Mouse (Mus musculus) left cerebral cortex, adult 18-20 months (tissue): Measurements from ENCODE around the gene Cnnm2. TPM values are rescaled to one million over a fixed set of nuclear protein-coding genes. Genes with fewer than 3 reads are reported as not detected.
A peak's percentile ranks its signal among the peaks of the same experiment; 100 is the strongest.

Source experiments
- DNase-seq, 2 experiments: peaks; one replicate each; pipeline ENCODE4 v3.0.0; 2021 to 2022; ENCODE audit warnings: low spot score in 2 of 2, mixed read lengths in 1 of 2
- total RNA-seq, 2 experiments: library from RNA; stranded (reverse); gene quantifications; 2 replicates each; pipeline ENCODE4 v1.2.3; 2021

Gene Cnnm2
- total RNA-seq, 2 experiments from 2014 or later, result 32.6 to 34.2 TPM

DNA sequence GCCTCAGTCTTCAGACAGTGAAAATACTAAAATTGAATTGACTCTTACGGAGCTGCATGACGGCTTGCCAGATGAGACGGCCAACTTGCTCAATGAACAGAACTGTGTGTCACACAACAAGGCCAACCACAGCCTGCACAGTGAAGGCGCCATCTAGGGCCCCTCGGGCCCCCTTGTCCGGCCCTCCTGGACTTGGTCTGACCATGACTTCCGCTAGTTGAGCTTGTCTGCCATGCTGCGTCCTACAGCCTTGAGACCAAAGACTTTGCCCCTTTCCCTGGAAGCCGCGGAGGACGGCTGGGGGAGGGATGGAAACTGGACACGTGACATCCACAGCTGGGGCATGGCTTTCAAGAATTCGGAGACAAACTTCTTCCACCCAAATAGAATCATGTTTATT, 116.5 kb downstream of the Cnnm2 start:
- DNase-seq, result no peak

DNA sequence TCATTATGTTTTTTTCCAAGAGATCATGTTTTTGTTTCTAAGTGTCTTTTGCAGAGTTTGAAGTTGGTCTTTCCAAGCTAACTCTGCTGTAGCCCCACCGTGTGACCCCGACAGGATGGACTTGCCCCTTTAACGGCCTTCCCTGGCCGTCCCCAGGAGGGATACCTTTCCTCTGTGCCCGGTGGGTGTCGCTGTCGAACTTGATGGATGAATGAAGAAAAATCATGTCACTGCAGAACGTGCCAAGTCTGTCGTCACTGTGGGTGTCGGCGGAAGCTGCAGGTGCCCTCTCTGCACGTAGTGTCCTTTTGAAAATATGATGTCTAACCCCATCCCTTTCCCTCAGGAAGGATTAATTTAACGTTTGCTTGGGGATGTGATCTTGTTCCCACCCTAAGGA, 117.0 kb downstream of the Cnnm2 start:
- peak; percentile 60 to 66 for DNase-seq

DNA sequence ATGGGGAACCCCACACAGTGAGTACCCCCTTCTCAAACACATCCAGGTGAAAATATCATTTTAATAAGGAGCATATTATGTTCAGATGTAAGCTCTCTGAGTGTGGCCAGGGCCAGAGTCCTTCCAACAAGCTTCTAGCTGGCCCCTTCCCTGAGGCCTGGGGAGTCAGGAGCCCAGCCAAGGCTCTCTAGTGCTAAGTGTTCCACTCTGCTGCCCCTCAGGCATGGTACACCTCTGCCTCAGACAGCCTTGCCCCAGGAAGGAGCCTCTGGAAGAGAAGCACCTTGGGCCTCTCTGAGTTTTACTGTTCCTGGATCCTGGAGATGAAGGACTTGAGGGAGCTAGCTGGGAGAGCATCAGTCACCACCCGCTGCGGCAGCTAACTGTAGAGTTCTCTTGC, 118.5 kb downstream of the Cnnm2 start:
- DNase-seq, result no peak

DNA sequence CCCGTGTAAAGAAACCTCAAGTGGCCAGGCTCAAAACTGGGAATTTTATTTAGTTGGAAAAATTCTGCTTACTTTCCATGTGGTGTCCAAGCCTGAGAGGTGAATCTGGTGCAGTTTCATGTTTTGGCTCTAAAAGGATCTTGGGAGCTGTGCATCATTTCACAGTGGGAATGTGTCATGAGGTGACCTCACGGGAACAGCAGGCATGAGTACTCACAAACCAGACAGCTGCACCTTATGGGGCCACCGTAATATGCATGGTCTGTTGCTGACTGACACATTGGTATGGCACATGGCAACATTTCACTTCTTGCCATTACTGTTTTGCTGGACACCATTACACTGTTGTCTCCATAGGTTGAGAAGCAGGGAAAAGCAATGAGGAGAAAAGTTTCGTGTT, 124.0 kb downstream of the Cnnm2 start:
- no peak for DNase-seq

DNA sequence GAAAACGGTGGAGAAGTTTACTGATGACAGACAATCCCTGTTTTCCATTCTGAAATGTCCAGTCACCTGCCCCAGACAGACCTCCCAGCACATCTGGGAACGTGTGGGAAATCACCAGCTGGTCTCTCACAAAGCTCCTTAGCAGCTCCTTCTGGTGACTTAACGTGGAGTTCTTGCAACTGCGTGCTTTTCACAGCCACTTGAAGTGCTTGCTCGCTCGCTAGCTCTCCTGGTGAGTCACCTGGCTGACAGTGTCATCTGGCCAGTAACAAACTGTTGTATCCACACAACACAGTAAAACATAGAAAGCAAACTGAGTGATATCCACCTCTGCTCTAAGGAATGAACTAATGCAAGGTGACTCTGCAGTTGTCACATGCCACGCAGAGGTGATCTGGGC, 125.4 kb downstream of the Cnnm2 start:
- DNase-seq, result no peak

DNA sequence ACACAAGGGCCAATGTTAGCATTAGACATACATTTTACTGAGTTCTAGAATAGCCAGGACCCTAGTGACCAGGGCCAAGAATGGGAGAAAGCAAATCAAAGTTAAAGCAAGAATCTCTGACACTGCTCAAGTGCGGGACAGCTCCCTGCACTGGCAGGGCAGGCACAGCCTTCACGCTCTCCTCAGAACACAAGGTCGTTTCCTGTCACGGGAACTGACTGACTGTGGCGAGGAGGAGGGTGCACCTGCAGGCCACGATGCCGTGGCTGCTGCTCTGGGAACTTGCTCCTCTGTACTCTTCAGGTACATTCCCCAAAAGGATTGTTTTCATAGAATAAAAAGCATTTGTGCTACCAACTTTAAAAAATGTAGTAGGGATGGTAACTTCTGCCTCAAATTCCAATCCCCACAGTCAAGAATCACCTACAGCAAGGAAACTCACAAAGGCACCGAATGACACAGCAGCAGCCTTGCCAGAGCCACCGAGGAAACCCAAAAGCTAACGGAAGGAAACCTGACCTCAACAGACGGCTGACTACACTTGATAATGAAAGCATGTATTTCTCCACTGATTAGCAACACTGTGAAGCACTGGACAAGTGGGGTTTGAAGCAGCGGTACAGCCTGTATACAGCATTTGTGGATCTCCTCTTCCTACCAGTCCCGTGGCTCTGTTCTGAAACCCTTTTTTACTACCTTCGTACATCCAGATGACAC, 126.6 kb downstream of the Cnnm2 start:
- DNase-seq, result no peak

DNA sequence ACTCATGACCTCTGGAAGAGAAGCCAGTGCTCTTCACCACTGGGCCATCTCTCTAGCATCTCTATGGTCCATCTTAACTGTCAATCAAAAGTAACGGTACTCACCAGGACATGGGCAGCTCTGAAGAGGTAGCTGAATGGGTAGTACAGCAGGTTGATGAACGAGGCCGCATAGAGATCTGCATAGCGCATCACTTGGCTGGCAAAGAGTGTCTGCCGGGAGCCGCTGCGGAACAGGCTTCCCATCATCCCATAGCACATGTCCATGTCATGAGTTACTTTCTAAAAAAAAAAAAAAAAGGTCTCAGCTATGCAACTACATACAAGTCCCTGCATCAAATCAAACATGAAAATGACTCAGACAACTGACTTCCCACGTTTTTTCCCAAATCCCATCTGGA, 128.3 kb downstream of the Cnnm2 start:
- no peak for DNase-seq

DNA sequence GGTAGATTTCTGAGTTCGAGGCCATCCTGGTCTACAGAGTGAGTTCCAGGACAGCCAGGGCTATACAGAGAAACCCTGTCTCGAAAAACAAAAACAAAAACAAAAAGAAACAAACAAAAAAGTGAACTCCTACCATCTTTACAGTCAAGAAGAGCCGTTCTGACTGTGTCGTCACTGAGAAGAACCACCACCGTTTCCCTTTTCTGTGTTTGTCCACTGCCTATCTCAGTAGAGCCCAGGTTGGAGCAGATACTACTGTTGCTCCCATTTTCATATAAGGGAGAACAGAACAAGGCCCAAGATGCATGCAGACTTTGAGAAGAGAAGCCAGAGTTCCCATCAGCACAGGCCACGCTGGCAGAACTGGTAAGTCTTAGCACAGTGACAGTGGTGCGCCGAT, 129.3 kb downstream of the Cnnm2 start:
- DNase-seq, result no peak

DNA sequence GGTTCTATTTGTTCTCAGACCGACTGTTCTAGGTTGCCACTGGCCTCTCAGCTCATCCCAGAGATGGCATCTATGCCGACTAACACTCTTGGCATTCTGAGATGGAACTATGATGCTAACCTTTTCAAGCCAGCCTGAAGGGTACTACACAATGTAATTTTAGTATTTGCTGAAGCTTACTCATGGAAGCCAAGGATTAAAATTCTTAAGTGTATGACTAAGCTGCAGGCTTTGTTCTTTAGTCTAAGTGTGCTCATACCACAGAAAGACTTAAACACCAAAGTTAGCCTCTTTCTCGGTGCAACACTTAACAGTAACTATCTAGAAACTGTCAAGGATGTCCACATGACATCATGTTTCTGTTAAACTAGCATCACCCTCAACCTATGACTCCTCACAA, 131.5 kb downstream of the Cnnm2 start:
- DNase-seq, result no peak

DNA sequence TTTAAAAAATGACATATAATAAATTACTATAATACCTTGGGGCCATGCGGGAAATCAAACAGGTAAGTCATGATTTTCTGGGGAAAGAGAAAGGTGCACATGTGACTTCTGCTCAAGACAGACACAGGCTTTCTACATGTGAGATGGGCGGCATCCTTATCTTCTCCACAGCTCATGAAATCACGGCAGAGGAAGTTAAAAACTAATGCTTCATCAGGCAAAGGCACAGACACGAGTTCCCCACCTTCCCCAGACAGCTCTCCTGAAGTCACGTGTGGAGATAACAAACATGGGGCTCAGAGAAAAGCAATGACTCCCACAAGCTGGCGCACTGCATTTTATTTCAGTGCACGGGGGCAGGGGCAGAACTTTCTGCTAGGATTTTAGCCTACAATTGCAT, 132.1 kb downstream of the Cnnm2 start:
- DNase-seq, result no peak

DNA sequence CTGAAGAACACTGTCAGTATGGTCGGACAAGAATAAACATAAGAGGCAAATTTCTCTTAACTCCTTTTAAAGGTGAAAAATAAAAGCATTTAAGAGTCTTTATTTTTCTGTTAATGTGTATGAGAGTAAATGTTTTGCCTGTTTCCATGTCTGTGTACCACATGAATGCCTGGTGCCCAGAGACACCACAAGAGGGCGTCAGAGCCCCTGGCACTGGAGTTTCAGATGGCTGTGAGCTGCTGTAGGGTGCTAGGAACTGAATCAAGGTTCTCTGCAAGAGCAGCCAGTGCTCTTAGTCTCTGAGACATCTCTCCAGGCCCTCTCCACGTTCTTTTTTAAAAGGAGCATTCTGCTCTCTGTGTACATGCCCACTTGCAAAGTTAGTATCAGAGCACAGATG, 135.7 kb downstream of the Cnnm2 start:
- no peak for DNase-seq

DNA sequence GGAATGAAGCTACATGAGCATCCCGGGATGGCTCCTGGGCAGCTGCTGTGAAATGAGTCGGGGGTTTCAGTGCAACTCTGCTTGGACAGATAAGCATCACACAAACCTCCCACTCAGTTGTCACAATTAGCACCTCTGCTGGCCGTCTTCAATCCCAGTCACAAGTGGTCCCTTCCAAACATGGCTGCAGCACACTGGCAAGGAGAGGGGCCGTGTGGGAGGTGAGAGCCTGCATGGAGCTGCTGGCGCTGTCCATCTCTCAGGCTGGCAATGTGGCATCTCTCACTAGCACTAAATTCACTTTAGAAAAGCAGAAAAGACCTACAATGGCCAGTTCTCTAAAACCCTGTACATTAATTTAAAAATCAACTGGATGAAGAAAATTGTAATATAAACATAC, 136.8 kb downstream of the Cnnm2 start:
- DNase-seq, result peak; percentile 46 to 65

DNA sequence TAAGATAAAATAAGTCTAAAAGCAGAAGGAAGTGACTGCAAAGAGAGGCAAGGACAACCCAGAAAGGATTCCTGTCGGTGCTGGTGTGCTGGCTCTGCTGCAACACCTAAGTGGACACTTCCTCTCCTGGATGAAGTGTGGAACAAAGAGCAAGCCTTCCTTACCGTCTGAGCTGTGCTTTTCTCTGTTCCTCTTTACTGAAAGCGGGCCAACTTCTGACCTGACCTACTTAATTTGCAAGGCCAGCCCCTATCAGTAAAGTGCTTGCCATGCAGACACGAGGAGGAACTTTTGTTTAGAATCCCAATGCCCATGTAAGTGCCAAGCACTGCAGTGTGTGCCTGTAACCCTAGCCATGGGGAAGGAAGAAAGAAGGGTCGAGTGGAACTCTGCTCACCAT, 137.9 kb downstream of the Cnnm2 start:
- no peak for DNase-seq

DNA sequence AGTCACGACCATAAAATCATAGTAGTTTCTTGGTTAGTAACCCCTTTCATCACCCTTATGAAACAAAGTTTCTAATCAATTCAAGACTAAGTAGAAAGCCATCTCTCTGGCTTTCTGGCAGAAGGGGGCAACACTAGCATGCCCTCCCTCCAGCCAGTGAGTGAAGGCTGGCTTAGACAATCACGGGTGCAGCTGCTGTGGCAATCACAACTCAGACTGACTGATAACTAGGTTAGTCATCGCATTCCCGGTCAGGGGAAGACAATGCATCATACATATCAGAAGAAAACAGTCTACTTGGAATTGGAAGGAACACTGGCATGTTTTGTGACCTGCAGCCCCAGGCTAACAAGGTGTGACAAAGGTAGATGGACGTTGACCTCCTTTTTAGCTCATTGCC, 138.5 kb downstream of the Cnnm2 start:
- no peak for DNase-seq

DNA sequence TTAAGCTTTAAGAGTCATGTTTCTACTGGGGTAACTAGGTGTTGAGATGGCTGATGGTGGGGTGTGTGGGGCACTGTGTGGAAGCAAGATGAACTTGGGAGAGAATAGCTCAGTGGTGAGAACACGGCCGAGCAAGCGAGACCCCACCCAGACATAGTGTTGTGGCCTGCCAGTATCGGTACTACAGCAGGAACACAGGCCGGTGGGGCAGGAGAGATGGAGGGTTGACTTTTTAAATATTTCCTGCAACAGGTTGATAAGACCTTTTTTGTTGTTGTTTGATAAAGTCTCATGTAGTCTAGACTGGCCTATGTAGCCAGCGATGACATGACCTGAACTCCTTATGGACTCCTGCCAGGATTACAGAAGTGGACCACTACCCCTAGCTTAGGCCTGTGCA, 139.4 kb downstream of the Cnnm2 start:
- no peak for DNase-seq

DNA sequence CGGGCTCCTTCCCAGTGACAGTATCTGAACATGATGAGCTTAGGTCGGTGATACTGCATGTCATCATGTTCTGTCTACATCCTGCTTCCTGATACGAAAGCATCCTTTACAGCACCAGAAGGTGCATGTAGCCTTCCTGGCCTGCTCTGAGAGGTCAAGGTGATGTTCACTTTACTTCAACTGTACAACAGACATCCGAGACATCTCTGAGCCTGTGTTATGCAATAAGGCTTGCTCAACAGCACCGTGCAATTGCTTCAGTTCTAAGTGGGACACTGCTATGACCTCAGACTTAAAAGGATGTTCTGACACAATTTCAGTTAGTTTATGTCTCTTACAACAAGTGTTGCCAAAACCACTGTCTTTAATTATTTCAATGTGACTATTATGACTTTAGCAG, 139.9 kb downstream of the Cnnm2 start:
- DNase-seq, result no peak

DNA sequence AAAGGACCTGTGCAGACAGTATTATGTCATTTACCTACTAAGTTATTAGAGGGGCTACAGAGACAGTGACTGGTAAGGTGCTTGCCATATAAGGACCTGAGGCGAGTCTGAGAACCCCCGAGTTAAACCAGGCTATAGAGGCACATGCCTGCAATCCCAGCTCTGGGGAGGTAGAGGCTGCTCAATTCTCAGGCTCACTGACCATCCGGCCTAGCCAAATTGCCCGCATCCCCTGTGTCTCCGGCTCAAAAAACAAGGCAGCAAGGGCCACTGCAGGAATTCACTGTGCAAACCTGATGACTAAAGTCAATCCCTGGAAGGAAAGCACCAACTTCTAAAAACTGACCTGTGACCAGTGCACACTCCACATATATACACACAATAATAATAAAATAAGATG, 142.0 kb downstream of the Cnnm2 start:
- no peak for DNase-seq

DNA sequence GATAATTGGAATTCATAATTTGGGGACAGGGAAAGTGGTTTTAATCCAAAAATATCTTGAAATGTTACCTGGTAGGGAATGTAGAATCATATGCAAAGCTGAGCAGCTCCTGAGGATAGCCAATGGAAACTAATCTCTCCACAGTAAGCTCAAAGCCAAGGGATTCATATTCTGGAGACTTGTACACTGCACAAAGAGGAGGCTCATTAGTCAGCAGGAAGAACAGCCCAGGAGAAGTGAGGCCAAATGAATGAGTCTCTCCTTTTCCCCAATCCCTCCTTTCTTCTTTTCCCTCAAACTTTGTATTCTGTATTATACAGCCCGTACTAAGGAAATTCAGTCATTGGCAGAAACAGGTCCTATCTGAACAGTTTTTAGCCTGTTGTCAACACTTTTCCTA, 143.5 kb downstream of the Cnnm2 start:
- no peak for DNase-seq

DNA sequence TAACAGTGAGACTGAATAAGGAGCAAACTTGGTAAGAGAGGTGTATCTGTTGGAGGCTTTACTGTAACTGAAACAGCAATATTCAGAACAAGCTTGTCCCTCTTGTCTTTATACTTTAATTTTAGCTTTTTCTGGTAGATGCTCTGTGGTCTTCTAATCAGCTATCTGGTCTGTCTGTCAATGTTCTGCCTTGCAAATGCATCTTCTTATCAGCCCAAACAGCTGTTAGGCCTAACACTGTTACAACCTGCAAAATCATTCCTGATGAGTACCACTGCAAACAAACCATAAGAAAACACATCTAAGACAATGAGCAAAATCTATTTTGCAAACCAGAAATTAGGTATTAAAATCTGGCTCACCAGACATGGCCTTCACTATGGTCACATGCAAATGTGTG, 144.0 kb downstream of the Cnnm2 start:
- DNase-seq, result no peak

DNA sequence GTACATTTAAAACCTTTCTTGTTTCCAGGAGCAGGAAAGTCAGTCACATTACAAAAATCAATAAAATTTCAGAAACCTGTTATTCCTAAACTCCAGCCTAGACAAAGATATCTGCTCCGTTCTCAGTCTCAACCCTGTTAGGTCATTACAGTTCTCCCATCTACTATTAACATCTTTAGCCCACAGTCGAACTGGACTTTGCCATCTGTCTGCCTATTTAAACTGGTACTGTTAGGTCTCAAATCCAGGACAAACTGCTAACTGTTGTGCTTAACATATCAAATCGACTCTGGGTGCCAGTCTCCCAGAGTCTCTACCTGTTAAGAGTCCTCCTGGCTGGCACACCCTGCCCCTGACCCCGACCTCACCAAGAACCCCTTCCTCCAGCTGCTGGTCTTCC, 144.6 kb downstream of the Cnnm2 start:
- DNase-seq, result no peak

DNA sequence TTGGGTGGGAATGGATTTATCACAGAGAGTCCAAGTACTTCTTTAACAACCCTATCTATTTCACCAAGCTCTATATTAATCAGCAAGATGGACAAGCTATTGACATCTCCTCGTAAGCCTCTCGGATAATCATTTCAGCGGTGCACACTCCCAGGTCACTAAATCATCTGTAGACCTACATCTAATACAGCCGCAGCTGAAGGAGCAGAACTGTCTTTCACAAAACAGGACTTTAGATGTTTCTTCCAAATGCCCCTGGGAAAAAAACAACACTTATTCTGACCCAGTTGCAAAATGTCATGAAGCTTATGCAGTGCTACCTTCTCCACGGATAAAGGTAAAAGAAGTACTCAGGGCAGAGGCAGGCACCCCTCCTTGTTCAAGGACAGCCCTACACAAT, 146.8 kb downstream of the Cnnm2 start:
- DNase-seq, result no peak

DNA sequence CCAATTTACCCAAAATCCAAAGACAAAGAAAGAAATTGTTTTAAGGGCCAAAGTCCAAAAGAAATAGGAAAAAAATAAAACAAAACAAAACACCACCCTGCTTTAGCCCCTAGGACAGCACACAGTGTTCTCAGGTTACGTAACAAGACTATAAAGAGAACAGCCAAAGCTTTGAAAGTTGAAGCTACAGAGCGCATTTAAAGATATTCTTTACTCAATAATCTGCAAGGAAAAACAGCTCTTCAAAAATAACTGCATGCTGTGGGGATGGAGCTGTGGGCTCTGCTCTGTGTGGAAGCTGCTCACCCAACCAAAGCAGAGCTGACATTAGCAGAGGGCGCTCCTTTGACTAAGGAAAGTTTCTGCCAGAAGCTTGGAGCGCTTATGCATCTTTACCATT, 147.6 kb downstream of the Cnnm2 start:
- DNase-seq, result peak; percentile 47 to 50

DNA sequence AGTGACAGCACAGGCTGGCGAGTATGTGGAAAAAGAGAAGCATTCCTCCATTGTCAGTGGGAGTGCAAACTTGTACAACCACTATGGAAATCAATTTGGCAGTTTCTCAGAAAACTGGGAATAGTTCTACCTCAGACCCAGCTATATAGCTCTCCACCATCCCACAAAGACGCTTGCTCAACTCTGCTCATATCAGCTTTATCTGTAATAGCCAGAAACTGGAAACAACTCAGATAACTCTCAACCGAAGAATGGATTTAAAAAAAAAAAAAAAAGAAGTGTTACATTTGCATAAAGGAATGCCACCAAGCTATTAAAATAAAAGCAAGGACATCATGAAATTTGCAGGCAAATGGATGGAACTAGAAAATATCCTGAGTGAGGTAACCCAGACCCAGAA, 150.1 kb downstream of the Cnnm2 start:
- no peak for DNase-seq

DNA sequence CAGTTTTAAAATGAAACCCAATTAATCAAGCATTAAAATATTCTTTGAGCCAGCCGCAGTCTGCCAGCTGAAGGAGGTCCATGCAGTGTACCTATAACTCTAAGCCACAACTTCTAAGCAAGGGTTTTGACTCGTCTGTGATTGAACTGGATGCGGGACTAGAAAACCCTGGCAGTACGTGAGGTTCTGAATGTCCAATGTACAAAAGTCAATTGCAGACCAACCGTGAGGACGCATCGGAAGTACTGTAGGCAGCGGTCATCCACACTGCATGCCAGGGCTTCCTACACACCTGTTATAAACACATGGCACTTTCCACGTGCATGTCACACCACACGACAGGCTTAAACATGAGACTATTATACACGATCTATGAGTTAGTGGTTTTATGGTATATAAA, 152.2 kb downstream of the Cnnm2 start:
- DNase-seq, result no peak
